Mouse (Mus musculus): ENCODE results near the gene Mrps11.

Mrps11 gene

DNA sequence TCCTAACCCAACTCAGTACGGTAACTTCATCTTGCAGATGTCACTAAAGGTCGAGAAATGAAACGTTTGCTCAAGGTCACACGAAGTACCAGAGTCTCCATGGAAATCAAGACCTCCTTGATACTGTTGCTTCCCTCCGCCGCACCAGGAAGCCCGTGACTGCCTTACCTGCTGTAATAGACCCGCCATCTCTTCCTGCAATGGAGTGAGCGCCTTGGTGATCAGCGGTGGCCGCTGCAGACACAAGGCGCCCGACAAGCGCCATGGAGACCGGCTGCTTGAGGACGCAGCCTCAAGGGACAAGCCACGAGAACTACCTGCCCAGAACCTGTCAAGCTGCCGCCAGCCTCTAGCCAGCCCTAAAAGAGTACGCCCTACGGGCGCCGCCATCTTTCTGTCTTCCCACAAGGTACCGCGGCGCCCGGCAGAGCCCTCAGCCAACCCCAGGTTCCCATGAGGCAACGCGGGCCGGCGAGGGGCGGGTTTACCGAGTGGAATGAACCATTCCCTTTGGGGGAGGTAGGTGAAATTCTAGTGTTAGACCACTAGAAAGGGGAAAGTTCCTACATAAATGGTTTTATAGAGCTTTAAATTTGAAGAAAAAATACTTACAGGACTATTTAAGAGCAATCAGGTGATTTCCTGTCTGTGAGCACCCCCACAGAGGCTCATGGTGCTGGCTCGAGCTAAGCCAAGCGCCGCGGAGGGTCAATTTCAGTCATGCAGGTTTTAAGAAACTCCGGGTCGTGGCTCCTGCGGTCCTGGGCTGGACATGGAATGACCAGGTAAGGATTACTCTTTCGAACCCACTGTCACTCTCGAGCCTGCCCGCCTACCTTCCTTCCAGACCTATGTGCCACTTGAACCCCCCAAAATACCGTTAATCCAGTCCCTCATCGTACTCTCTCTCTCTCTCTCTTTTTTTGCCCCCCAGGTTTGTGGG lies at the start of gene Mrps11, which contains the start of gene Mrpl46:
Gene Mrps11, plus strand, starts transcription at position 481 of the 943 bp plus-strand sequence.
Gene Mrpl46, minus strand, starts transcription at position 893 of the 943 bp plus-strand sequence.
- peak; percentile 77 for DNase-seq (ENCODE audit: low read depth)

DNA sequence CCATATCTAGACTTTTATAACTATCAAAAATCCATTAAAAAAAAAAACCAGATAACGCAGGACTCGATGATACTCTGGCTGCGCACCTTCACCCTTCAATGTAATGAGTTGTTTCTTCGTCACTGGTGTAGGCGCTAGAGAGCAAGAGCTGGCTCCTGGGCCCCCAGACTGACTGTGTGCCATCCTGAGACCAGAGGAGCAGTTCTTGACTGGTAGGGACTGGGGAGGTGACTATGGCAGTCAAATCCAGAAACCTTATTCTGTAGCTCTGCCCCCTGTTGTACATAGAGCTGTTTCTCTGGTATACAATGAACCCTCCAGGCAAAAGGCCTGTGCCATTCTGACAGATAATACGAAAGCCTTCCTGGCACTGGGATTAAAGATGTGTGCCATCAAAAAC lies 45.7 kb upstream of the Mrps11 start:
- DNase-seq (ENCODE audit: low read depth) = no peak

DNA sequence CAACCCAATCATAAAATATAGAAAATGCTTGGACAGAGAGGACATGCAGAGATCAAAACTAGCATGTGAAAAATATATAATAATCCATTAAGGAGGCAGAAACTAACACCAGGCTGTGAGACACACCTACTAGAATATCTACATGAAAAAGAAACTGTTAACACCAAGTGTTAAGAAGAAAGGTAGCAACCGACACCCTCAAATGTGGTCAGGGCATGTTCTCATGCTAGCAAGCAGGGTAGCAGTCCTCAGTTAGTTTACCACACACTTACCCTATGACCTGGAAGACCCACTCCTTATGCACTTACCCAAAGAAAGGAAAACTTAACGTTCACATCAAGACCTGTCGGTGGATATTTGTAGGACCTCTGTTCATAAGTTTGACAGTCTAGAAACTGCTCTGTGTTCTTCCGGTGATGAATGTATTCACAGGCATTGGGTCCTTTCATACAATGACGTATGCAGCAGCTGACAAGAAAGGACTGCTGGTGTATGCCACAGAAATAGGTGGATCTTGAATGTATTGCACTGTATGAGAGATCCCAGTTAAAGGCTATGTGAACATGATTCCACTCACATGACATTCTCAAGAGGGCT lies 45.2 kb upstream of the Mrps11 start, which contains the start of gene Ntrk3:
Gene Ntrk3, minus strand, starts transcription at position 399 of the 597 bp plus-strand sequence.
- no peak for DNase-seq (ENCODE audit: low read depth)

DNA sequence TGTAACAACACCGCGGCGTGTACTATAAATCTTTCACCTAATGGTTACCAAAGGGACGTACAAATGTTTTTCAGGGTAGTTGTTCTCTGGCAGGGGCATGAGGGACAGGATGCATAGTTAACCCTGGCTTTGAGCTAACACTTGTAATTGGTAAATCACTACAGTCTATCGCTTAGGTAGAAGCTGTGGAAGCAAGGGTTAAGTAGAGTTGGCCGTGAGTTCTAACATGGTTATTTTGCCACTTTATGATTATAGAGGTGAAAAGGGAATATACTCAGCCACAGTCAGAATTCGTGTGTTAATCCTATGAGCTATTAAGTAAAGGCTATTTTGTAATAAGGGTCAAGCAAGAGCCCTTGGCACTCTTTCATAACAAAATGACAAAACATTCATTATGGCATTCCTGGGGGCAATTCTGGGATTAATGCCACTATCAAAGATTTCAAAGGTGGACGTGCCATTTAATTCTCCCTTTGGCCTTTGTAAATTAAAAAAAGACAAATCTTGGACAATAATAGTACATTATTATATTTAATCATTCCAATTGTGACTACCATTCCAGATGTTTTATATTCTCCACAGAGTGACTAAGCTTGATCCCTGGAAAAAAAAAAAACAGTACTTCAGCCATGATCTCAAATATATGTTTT lies 43.4 kb upstream of the Mrps11 start:
- DNase-seq (ENCODE audit: low read depth) = no peak

DNA sequence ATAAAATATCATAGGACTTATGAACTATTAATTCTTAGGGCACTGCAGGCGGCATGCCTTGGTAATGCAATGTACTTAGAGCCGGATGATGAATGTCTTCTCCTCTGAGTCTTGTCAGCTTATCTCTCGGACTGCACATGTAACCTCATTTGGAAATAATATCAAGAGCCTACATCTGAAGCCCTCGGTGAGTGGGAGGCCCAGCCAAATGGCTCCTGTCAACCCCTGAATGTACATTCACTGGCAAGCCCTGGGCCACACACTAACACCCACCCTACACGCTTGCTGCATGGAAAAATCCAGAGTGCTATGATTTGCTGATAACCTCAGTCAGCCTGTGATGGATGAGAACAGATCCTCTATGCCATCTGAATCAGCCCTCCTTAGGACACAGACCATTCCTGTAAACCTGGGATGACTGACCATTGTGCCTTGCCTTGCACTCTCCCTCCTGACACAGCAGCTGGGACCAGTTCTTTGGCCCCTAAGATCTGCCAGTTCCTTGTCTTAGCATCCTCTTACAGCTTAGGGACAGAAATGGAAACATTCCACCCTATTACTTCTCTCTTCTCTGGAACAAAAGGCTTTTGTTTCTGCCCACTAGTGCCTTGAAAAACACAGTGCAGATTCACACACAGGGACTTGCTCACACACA lies 39.1 kb upstream of the Mrps11 start:
- DNase-seq (ENCODE audit: low read depth) = no peak

DNA sequence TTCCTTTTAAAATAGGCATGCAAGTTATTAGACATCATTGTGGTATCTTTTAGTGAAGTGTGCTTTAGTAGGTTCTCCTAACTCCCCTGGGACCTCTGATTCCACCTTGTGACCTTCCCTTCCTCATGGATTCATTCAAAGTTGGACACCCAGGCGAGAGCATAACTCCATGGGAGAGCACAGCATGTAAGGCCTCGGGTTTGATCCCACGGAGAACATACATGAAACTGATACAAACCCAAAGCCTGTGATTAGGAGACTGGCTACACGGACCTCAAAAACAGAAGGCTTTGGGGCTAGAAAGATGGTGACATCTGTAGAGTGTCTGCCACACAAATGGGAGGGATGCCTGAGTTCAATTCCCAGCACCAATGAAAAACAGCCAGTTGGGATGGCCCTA lies 30.0 kb upstream of the Mrps11 start:
- no peak for DNase-seq (ENCODE audit: low read depth)

DNA sequence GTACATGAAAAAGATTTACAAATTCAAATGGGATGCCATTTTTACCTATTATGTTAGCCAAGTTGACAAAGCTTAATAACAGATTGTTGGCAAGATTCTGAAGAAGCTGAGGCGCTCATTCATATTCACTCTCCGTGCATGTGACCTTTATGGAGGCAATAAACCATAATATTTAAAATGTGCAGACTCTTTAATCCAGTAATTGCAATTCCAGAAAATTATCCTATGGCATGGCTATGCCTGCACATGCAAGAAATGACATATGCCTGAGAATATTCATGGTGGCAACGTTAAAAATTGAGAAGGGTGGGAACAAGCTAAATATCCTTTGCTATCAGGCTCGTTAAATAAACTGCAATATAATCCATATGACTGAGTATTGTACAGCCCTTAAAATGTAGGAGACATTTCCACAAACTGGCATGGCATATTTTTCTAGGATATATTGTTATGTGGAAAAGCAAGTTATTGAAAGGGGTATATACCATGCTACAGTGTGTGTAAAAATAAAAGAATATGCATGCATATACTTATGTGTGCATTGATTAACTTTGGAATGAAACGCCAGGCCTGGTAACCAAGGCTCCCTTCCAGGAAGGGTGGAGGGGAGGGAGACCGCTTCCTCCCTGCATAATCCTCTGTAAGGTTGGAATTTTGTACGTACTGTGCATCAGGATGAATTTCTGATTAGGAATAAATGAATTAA lies 29.0 kb upstream of the Mrps11 start:
- DNase-seq (ENCODE audit: low read depth) = no peak

DNA sequence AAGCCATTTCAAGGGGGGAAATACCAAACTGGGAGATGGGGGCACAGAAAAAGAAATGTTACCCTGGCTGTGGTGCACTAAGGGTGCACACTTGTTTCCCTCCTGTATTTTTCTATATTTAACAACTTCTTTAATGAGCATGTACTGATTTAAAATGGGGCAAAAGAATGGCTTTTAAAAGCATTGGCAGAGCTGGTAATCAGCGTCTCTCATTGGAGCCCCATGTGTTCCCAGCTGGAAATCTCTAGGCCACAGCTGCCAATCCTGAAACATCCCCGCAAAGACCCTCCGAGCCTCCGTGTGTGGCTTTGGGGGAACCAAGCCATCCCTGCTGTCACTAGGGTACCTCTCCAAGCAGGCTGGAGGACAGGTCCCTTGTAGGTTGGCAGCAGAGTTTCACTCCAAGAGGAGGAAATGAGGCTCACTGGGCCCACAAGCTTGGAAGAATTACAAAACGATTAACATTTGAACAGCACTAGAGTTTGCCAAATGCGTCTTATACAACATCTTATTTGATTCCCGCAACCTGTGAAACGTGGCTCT lies 28.4 kb upstream of the Mrps11 start:
- DNase-seq (ENCODE audit: low read depth) = no peak

DNA sequence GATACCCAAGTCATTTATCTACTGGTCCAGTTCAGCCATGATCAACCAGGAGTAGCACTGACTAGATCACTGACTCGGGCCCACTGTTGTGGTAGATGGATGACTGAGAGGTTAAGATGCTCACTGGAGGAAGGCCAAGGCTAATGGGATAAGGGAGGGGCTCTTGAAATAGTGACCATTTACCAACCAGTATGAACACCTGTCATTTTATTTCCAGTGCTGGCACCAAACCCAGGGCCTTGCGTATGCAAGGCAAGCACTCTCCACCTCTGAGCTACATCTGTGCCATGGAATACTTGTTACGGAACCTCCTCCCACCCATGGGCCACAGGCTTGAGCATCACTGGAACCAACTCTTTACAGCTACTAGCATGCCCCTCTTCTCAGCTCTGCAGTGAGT lies 19.1 kb upstream of the Mrps11 start:
- no peak for DNase-seq (ENCODE audit: low read depth)

DNA sequence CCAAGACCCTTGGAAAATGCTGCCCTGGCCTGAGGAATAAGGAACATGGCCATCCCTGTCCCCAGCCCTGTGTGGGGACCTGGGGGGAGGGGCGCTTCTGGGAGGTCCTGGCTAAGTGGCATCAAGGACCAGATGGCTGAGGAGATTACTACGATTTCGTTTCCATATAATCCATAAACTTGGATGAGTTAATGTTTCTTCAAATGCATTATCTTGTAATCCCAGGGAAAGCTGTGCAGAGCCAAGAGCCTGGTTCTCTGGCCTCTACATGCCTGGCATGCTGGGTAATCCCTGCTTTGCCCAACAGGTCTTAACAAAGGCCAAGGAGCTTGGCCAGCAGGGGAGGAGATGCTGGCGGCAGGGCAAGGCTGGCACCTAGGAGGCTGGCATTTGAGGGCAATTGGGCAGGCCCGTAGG lies 17.7 kb upstream of the Mrps11 start:
- no peak for DNase-seq (ENCODE audit: low read depth)

DNA sequence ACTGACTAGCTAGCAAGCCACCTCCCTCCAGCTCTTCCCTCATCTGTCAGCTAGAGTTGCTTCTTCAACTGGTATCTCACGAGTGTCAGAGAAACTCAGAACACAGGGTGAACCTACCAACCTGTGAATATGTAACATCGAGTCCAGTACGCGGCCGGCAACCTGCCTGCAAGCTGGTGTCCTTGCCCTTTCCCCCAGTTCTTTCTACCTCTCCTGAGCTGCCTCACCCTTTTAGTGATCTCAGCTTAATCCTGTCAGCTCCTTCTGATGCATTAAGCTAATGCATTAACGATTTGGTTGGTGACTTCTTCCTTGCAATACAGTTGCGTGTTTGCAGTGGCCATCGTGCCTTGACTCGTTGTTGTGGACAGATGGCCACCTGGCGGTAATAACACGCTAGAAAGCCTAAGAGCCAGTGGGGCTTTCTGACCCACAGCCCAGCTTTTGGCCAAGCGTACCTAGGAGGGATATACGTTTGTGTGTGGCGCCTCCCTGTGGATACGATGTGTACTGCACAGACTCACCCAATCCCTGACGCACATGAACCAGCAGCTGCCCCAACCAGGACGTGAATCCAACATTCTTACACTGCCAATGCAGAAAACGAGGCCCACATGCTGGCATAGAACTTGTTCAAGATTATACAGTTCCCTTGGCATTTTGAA lies 16.8 kb upstream of the Mrps11 start:
- peak; percentile 66 for DNase-seq (ENCODE audit: low read depth)

DNA sequence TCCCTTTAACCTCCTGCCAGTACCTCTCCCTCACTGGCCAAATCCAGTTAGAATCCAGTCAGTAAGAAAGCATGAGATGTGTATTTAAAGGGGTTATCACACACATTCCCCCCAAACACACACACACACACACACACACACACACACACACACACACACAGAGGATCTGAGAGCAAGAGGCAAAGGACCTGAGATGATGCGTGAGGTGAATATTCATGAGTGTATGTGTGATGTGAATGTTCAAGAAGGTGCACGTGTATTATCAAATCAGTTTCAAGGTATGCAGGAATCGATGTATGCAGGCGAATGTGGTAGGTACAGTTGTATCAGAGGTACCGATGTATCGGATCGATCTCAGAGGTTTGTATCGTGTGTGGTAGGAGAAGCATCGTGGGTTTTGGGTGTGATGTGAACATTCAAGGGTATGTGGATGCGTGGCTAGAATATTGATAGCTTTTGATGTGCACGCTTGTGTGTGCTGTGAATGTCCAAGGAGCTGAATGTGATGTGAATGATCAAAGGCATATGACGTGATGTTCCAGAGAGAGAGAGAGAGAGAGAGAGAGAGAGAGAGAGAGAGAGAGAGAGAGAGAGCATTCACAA lies 14.9 kb upstream of the Mrps11 start:
- DNase-seq (ENCODE audit: low read depth) = no peak

DNA sequence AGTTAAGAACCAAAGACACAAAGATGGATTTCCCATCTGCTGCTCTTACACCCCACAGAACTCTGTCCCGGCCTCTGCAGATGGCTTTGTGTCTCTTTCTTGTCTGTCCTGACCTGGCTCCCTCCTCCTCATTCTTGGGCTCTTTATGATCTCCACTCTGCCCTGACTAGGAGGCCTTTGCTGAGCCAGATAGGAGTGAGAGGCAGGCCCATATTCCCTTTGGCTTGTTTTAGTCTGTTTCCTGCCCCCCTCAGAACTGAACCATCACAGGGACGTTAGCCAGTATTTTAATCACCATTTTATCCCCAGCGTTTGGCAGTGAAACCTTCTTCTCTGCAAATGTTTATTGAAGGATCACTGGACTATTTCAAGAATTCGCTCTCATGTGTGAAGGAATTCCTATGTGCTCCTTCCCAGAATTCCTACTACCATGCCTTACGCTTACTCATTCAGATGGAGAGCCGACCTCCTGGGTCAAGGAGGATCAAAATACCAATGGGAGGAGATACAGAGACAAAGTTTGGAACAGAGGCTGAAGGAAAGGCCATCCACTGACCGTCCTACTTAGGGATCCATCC lies 13.8 kb upstream of the Mrps11 start:
- DNase-seq (ENCODE audit: low read depth) = no peak

DNA sequence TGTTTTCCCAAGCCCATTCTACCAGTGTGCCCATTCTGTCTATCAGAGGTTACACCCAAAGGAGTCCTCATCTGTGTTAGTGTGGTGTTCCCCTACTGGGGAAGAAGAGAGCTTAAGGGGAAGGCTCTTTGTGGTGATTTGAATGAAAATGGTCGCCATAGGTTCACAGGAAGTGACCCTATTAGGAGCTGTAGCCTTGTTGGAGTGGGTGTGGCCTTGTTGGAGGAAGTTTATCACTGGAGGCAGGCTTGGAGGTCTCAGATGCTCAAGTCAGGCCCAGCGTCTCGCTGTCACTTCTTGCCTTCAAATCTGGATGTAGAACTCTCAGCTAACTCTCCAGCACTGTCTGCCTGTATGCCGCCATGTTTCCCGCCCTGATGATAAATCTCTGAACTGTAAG lies 12.0 kb upstream of the Mrps11 start:
- no peak for DNase-seq (ENCODE audit: low read depth)

DNA sequence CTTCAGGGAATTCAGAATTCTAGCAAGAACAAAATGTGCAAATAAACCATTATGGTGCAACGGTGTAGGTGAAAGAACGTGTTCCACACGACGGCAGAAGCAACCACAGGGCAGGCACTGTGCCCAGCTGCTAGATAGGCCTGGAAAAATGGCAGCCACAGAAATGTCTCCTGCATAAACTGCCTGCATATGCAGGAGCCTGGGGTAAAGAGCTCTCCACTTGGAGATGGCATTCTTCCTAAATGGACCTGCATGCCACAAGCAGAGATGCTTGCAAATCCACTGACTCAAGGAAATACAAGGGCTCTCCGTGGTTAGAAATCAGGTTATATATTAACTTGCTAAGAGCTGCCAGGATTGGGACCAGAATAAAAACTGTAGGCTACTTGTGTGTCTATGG lies 4.2 kb upstream of the Mrps11 start:
- DNase-seq (ENCODE audit: low read depth) = no peak

DNA sequence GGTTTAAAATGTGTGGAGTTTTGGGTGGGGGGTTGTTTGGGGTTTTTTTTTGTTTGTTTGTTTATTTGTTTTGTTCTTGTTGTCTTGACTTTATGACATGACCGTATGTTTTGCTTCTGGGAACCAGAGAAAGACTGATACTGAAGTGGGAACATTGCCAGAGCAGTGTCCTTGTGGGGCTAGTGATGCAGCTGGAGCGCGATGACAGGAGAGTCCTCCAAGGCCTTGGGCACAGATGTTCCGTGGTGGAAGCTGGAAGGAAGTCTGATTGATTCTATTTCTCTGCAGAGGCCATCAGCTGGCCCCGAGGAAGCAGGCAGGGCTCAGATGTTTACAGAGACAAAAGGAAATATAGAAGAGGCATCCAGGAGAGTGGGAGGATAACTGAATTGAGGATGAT lies 3.0 kb downstream of the Mrps11 start:
- no peak for DNase-seq (ENCODE audit: low read depth)

DNA sequence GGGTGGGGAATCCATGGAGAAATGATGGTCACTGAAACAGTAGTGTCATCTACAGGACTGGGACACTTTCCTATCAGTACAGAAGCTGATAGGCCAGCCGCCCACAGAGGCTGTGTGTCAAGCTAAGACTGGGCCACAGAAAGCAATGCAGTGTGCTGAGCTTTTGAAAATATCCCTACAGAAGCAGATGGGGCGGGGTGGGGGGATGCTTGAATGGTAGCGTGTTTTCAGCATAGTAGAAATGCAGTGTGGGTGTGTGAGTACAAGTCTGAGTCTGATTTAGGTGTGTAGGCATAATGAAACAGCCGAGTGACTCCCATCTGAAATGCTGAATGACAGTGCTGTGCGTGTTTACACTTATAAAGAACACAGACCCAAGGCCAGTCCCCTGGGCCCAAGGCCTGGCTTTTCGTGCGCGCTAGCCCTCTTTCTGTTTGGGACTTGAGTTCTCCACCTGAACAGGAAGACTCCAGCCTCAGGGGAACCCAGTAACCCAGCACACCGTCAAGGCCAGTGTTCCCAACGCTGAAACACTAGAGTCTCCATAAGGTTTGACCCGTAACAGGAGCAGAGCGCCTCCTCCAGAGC lies 5.0 kb downstream of the Mrps11 start:
- no peak for DNase-seq (ENCODE audit: low read depth)

DNA sequence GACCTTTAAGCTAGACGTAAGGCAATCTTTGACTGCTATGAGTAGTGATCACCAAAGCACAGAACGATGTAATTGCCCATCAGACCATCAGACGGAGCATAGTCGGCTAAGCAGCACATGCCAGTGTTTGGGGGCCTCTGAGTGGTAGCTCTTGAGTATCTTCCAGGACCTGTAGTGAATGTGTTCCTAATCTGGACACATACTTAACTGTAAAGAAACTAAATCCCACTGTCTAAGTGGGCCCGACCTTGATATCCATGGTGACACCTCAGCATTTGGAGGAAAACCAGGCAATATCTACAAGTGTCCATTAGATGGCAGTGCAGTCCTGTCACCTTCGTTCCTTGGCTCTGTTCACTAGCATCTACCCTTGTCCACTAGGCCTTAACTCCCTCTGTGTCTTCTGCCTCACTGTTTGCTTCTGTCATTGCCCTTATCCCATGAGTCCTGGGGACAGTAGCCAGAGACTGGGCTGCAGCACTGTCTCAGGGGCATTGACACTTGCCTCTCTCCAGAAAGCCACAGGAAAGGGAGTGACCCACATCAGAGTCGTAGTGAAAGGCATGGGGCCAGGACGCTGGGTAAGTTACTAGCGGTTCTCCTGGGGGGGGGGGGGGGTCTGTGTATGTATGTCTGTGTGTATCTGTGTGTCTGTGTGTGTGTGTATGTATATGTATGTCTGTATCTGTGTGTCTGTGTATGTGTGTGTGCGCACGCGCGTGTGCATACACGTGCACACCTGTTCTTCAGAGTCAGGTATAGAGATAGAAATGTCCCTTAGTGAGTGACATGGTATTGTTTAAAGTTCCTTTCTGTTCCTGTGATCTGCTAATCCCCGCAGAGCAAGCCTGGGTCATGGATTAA lies 8.7 kb downstream of the Mrps11 start:
- peak; percentile 45 for DNase-seq (ENCODE audit: low read depth)

Measured in fibroblast of lung, adult 2 months (primary cell).